Mouse (Mus musculus): Measurements from ENCODE around the gene Krt13. TPM values are rescaled to one million over a fixed set of nuclear protein-coding genes. Genes with fewer than 3 reads are reported as not detected.

Gene Krt13
- polyA plus RNA-seq (2015; fragmentation: Nextera tagmentation; extraction: Ambion mirVana): 0.33 and 5.9 TPM in 2 replicates

GRCm38 (mm10) chr11:100121466-100121865 is at the start of gene Krt13:
Gene Krt13 (minus strand): TSS chr11:100121566.

GRCm38 (mm10) chr11:100148615-100149330 is 27.4 kb upstream of the Krt13 start, which contains the start of gene Krt19:
Gene Krt19 (minus strand): TSS chr11:100148665.

GRCm38 (mm10) chr11:100135731-100136130 is 14.4 kb upstream of the Krt13 start, which contains the start of gene Krt15:
Gene Krt15 (minus strand): TSS chr11:100135928.

GRCm38 (mm10) chr11:100105576-100106122 is 15.7 kb downstream of the Krt13 start, which contains the start of gene Krt36:
Gene Krt36 (minus strand): TSS chr11:100105626.

GRCm38 (mm10) chr11:100096141-100096540 is 25.2 kb downstream of the Krt13 start, which contains the start of gene Krt35:
Gene Krt35 (minus strand): TSS chr11:100096241.

GRCm38 (mm10) chr11:100087861-100088260 is 33.5 kb downstream of the Krt13 start, which contains the start of gene Krt32:
Gene Krt32 (minus strand): TSS chr11:100088226.

Other genes with a start within 250 kb of the Krt13 start
- not detected in 2 replicates for gene Krtap9-1, start 248.2 kb downstream of the Krt13 start, polyA plus RNA-seq (2015; fragmentation: Nextera tagmentation; extraction: Ambion mirVana)
- gene Gm11567, start 242.4 kb downstream of the Krt13 start, polyA plus RNA-seq (2015; fragmentation: Nextera tagmentation; extraction: Ambion mirVana): not detected in 2 replicates
- not detected in 2 replicates for gene Krtap31-1, start 213.6 kb downstream of the Krt13 start, polyA plus RNA-seq (2015; fragmentation: Nextera tagmentation; extraction: Ambion mirVana)
- gene Gm11565, start 206.8 kb downstream of the Krt13 start, polyA plus RNA-seq (2015; fragmentation: Nextera tagmentation; extraction: Ambion mirVana): not detected in 2 replicates
- not detected in 2 replicates for gene Krtap31-2, start 185.3 kb downstream of the Krt13 start, polyA plus RNA-seq (2015; fragmentation: Nextera tagmentation; extraction: Ambion mirVana)
- not detected in 2 replicates for gene Krtap9-5, start 173.1 kb downstream of the Krt13 start, polyA plus RNA-seq (2015; fragmentation: Nextera tagmentation; extraction: Ambion mirVana)
- not detected in 2 replicates for gene Krtap29-1, start 142.5 kb downstream of the Krt13 start, polyA plus RNA-seq (2015; fragmentation: Nextera tagmentation; extraction: Ambion mirVana)
- gene Krtap16-1, start 135.0 kb downstream of the Krt13 start, polyA plus RNA-seq (2015; fragmentation: Nextera tagmentation; extraction: Ambion mirVana): not detected in 2 replicates
- not detected in 2 replicates for gene Krtap17-1, start 127.6 kb downstream of the Krt13 start, polyA plus RNA-seq (2015; fragmentation: Nextera tagmentation; extraction: Ambion mirVana)
- not detected in 2 replicates for gene Krt33a, start 105.4 kb downstream of the Krt13 start, polyA plus RNA-seq (2015; fragmentation: Nextera tagmentation; extraction: Ambion mirVana)
- not detected in 2 replicates for gene Krt33b, start 91.7 kb downstream of the Krt13 start, polyA plus RNA-seq (2015; fragmentation: Nextera tagmentation; extraction: Ambion mirVana)
- gene Krt34, start 80.0 kb downstream of the Krt13 start, polyA plus RNA-seq (2015; fragmentation: Nextera tagmentation; extraction: Ambion mirVana): not detected in 2 replicates
- gene Krt31, start 71.0 kb downstream of the Krt13 start, polyA plus RNA-seq (2015; fragmentation: Nextera tagmentation; extraction: Ambion mirVana): not detected in 2 replicates
- gene Krt32, start 33.3 kb downstream of the Krt13 start, polyA plus RNA-seq (2015; fragmentation: Nextera tagmentation; extraction: Ambion mirVana): not detected in 2 replicates
- gene Krt35, start 25.3 kb downstream of the Krt13 start, polyA plus RNA-seq (2015; fragmentation: Nextera tagmentation; extraction: Ambion mirVana): not detected in 2 replicates
- 0.12 and 0.14 TPM in 2 replicates for gene Krt36, start 15.9 kb downstream of the Krt13 start, polyA plus RNA-seq (2015; fragmentation: Nextera tagmentation; extraction: Ambion mirVana)
- 0.66 and 2.0 TPM in 2 replicates for gene Krt15, start 14.4 kb upstream of the Krt13 start, polyA plus RNA-seq (2015; fragmentation: Nextera tagmentation; extraction: Ambion mirVana)
- 37.9 and 40.8 TPM in 2 replicates for gene Krt19, start 27.1 kb upstream of the Krt13 start, polyA plus RNA-seq (2015; fragmentation: Nextera tagmentation; extraction: Ambion mirVana)
- gene Krt9, start 71.7 kb upstream of the Krt13 start, polyA plus RNA-seq (2015; fragmentation: Nextera tagmentation; extraction: Ambion mirVana): 0.08 TPM in 1 of 2 replicates, not detected in the other
- gene Krt14, start 86.0 kb upstream of the Krt13 start, polyA plus RNA-seq (2015; fragmentation: Nextera tagmentation; extraction: Ambion mirVana): 9.3 and 9.4 TPM in 2 replicates
- gene Krt16, start 127.3 kb upstream of the Krt13 start, polyA plus RNA-seq (2015; fragmentation: Nextera tagmentation; extraction: Ambion mirVana): not detected in 2 replicates
- gene Krt17, start 139.5 kb upstream of the Krt13 start, polyA plus RNA-seq (2015; fragmentation: Nextera tagmentation; extraction: Ambion mirVana): 0.72 and 0.82 TPM in 2 replicates
- not detected in 2 replicates for gene Krt42, start 148.3 kb upstream of the Krt13 start, polyA plus RNA-seq (2015; fragmentation: Nextera tagmentation; extraction: Ambion mirVana)
- 1,336 and 1,597 TPM in 2 replicates for gene Eif1, start 198.3 kb upstream of the Krt13 start, polyA plus RNA-seq (2015; fragmentation: Nextera tagmentation; extraction: Ambion mirVana)
- gene Gast, start 212.8 kb upstream of the Krt13 start, polyA plus RNA-seq (2015; fragmentation: Nextera tagmentation; extraction: Ambion mirVana): 0.72 TPM in 1 of 2 replicates, not detected in the other
- 59.6 and 68.7 TPM in 2 replicates for gene Hap1, start 234.6 kb upstream of the Krt13 start, polyA plus RNA-seq (2015; fragmentation: Nextera tagmentation; extraction: Ambion mirVana)

All from adrenal gland, postnatal 0 days (tissue).